Mouse (Mus musculus) midbrain, embryonic 14.5 days (tissue): Measurements from ENCODE around the gene Kif26b. TPM values are rescaled to one million over a fixed set of nuclear protein-coding genes. Genes with fewer than 3 reads are reported as not detected.

ENCODE experiments used
- ATAC-seq: fragments of 200-750 bp; cut with Nextera tagmentation; 2 replicates; pipeline ENCODE4 v1.8.0; 2017; ENCODE audit warnings: moderate number of reproducible peaks, moderate library complexity; ENCODE audit not compliant: low FRiP score, low TSS enrichment
- DNase-seq: peaks from one replicate; pipeline ENCODE4 v3.0.0-alpha.2; 2015
- H3K27ac ChIP-seq: fragments of 300-500 bp; sonication (generic); replicated peaks from 2 replicates; pipeline ENCODE4 v1.5.1; 2014; ENCODE audit warnings: mild to moderate bottlenecking, low read depth, low read length, moderate library complexity
- H3K27me3 ChIP-seq: fragments of 300-500 bp; sonication (generic); 2 replicates; pipeline ENCODE4 v1.6.1; 2014; ENCODE audit warnings: low read length, control low read depth, mixed read lengths; ENCODE audit not compliant: control insufficient read depth, insufficient read depth
- H3K36me3 ChIP-seq: fragments of 300-500 bp; sonication (generic); 2 replicates; pipeline ENCODE4 v1.6.1; 2014; ENCODE audit warnings: low read length, control low read depth; ENCODE audit not compliant: control insufficient read depth, insufficient read depth
- H3K4me1 ChIP-seq: fragments of 300-500 bp; sonication (generic); 2 replicates; pipeline ENCODE4 v1.6.1; 2014; ENCODE audit warnings: mild to moderate bottlenecking, antibody characterized with exemption, low read length, control low read depth; ENCODE audit not compliant: control insufficient read depth, insufficient read depth
- H3K4me2 ChIP-seq: fragments of 300-500 bp; sonication (generic); 2 replicates; pipeline ENCODE4 v1.6.1; 2014; ENCODE audit warnings: mild to moderate bottlenecking, low read length, moderate library complexity
- H3K4me3 ChIP-seq: fragments of 300-500 bp; sonication (generic); replicated peaks from 2 replicates; pipeline ENCODE4 v1.5.1; 2014; ENCODE audit warnings: low read depth, low read length
- H3K9ac ChIP-seq: fragments of 300-500 bp; sonication (generic); replicated peaks from 2 replicates; pipeline ENCODE4 v1.6.1; 2014; ENCODE audit warnings: mild to moderate bottlenecking, low read length, moderate library complexity
- H3K9me3 ChIP-seq: fragments of 300-500 bp; sonication (generic); 2 replicates; pipeline ENCODE4 v1.6.1; 2016; ENCODE audit warnings: low read length, control low read depth, mixed read lengths; ENCODE audit not compliant: control insufficient read depth
- WGBS: fragments of 180-500 bp; shearing (Covaris S2); extraction: QIAGEN DNeasy Blood & Tissue Kit; methylation state at CpG from one replicate; pipeline ENCODE4 v1.1.7; 2014; 5-methylcytosine and 5-hydroxymethylcytosine counted together
- polyA plus RNA-seq: library from polyadenylated mRNA; unstranded; fragments of >200 nt; fragmentation: Nextera tagmentation; extraction: Ambion mirVana; gene quantifications from 2 replicates; pipeline ENCODE4 v1.2.1, GENCODE M21; 2014

The Kif26b gene
- polyA plus RNA-seq, 1 experiment from 2014 or later: 12.8 TPM

- no peaks in the 10 kb centered on the region for H3K27me3 ChIP-seq
- no peak overlapping the region for H3K4me3 ChIP-seq
- ATAC-seq (no peak), DNase-seq (no peak)
- no peak overlapping the region for H3K4me2 ChIP-seq
- H3K27ac ChIP-seq: no peak overlapping the region
- no peak overlapping the region for H3K9ac ChIP-seq
- no peaks in the 10 kb centered on the region for H3K9me3 ChIP-seq
- WGBS: 92% methylated on average over 4 of the region's 4 CpGs
- H3K4me1 ChIP-seq: peaks cover 5% of the 10 kb centered on the region; the same call in 1 of the 2 replicates
- no peaks in the 10 kb centered on the region for H3K36me3 ChIP-seq
Measured at GRCm38 (mm10) chr1:178668907-178669306, 140.0 kb downstream of the Kif26b start.

- Histone ChIP-seq H3K4me1 (peaks cover 5% of the 10 kb centered on the region; the same call in 1 of the 2 replicates), H3K36me3 (no peaks in the 10 kb centered on the region), H3K9ac (no peak overlapping the region), H3K9me3 (no peaks in the 10 kb centered on the region), H3K4me3 (no peak overlapping the region), H3K27ac (no peak overlapping the region), H3K27me3 (no peaks in the 10 kb centered on the region), H3K4me2 (no peak overlapping the region)
- DNase-seq: peak; percentile 62
- no peak for ATAC-seq
- WGBS: 40% methylated on average over 7 of the region's 7 CpGs
Measured at GRCm38 (mm10) chr1:178673051-178673450, 144.1 kb downstream of the Kif26b start.

- ATAC-seq (no peak), DNase-seq (no peak)
- H3K4me1 ChIP-seq: peaks cover 5% of the 10 kb centered on the region; the same call in 1 of the 2 replicates
- no peak overlapping the region for H3K4me3 ChIP-seq
- H3K9ac ChIP-seq: no peak overlapping the region
- no peaks in the 10 kb centered on the region for H3K27me3 ChIP-seq
- H3K4me2 ChIP-seq: no peak overlapping the region
- no peaks in the 10 kb centered on the region for H3K9me3 ChIP-seq
- H3K36me3 ChIP-seq: no peaks in the 10 kb centered on the region
- H3K27ac ChIP-seq: no peak overlapping the region
- 72% methylated on average over 2 of the region's 2 CpGs for WGBS
Measured at GRCm38 (mm10) chr1:178673506-178673905, 144.6 kb downstream of the Kif26b start.

GRCm38 (mm10) chr1:178675542-178676252 lies 146.8 kb downstream of the Kif26b start:
- Histone ChIP-seq H3K4me3 (no peak overlapping the region), H3K27me3 (no peaks in the 10 kb centered on the region), H3K9ac (no peak overlapping the region), H3K9me3 (no peaks in the 10 kb centered on the region), H3K4me1 (peaks cover 5% of the 10 kb centered on the region; the same call in 1 of the 2 replicates), H3K4me2 (no peak overlapping the region), H3K27ac (no peak overlapping the region), H3K36me3 (peaks cover 5% of the 10 kb centered on the region; the same call in 1 of the 2 replicates)
- no peak for ATAC-seq
- WGBS: 94% methylated on average over 3 of the region's 3 CpGs
- no peak for DNase-seq

- H3K4me3 ChIP-seq: no peak overlapping the region
- DNase-seq: no peak
- H3K27ac ChIP-seq: no peak overlapping the region
- no peak for ATAC-seq
- H3K36me3 ChIP-seq: peaks cover 5% of the 10 kb centered on the region; the same call in 1 of the 2 replicates
- no peaks in the 10 kb centered on the region for H3K9me3 ChIP-seq
- no peak overlapping the region for H3K4me2 ChIP-seq
- peaks cover 5% of the 10 kb centered on the region; the same call in 1 of the 2 replicates for H3K4me1 ChIP-seq
- WGBS: 51% methylated on average over 12 of the region's 12 CpGs
- H3K9ac ChIP-seq: no peak overlapping the region
- no peaks in the 10 kb centered on the region for H3K27me3 ChIP-seq
Measured at GRCm38 (mm10) chr1:178677160-178677559, 148.2 kb downstream of the Kif26b start.

- peaks cover 5% of the 10 kb centered on the region; the same call in 1 of the 2 replicates for H3K36me3 ChIP-seq
- H3K4me3 ChIP-seq: no peak overlapping the region
- no peak overlapping the region for H3K4me2 ChIP-seq
- H3K27me3 ChIP-seq: no peaks in the 10 kb centered on the region
- no peak overlapping the region for H3K27ac ChIP-seq
- no peaks in the 10 kb centered on the region for H3K9me3 ChIP-seq
- no peak for DNase-seq
- 85% methylated on average over 4 of the region's 4 CpGs for WGBS
- H3K4me1 ChIP-seq: no peaks in the 10 kb centered on the region
- ATAC-seq: no peak
- no peak overlapping the region for H3K9ac ChIP-seq
Measured at GRCm38 (mm10) chr1:178677630-178678221, 148.8 kb downstream of the Kif26b start.

- no peak overlapping the region for H3K4me3 ChIP-seq
- H3K27ac ChIP-seq: no peak overlapping the region
- H3K4me1 ChIP-seq: no peaks in the 10 kb centered on the region
- H3K4me2 ChIP-seq: no peak overlapping the region
- no peaks in the 10 kb centered on the region for H3K9me3 ChIP-seq
- 71% methylated on average over 10 of the region's 10 CpGs for WGBS
- peaks cover 5% of the 10 kb centered on the region; the same call in 1 of the 2 replicates for H3K36me3 ChIP-seq
- DNase-seq (peak; percentile 25), ATAC-seq (no peak)
- H3K9ac ChIP-seq: no peak overlapping the region
- no peaks in the 10 kb centered on the region for H3K27me3 ChIP-seq
Measured at GRCm38 (mm10) chr1:178683631-178684030, 154.7 kb downstream of the Kif26b start.

- 44% methylated on average over 8 of the region's 8 CpGs for WGBS
Measured at GRCm38 (mm10) chr1:178684991-178685680, 156.2 kb downstream of the Kif26b start.

More at GRCm38 (mm10) chr1:178684991-178685680, 156.2 kb downstream of the Kif26b start:
- H3K27me3 ChIP-seq: no peaks in the 10 kb centered on the region
- no peaks in the 10 kb centered on the region for H3K4me1 ChIP-seq
- H3K4me2 ChIP-seq: no peak overlapping the region
- no peak overlapping the region for H3K9ac ChIP-seq
- DNase-seq: no peak
- H3K4me3 ChIP-seq: no peak overlapping the region
- H3K9me3 ChIP-seq: no peaks in the 10 kb centered on the region
- H3K27ac ChIP-seq: no peak overlapping the region
- H3K36me3 ChIP-seq: no peaks in the 10 kb centered on the region
- ATAC-seq: no peak
